8 mouse cellular contexts compared by ENCODE assay signal in genomic region chr10:21923495-21923952, GRCm38 (mm10). TPM values are rescaled to one million over a fixed set of nuclear protein-coding genes. Genes with fewer than 3 reads are reported as not detected.
A peak's percentile ranks its signal among the peaks of the same experiment; 100 is the strongest.
DNase-seq lines count a peak whose midpoint lies in the region; ATAC-seq and TF ChIP-seq lines count a peak whose summit lies in the region.

No protein-coding gene starts in this region.

- WGBS in lung, embryonic 16.5 days = 5% methylated on average over 9 of the region's 9 CpGs
- 42% methylated on average over 9 of the region's 9 CpGs for WGBS in lung, adult 2 months
- WGBS in embryonic facial prominence, embryonic 14.5 days = 5% methylated on average over 9 of the region's 9 CpGs
- WGBS in heart, adult 2 months = 34% methylated on average over 9 of the region's 9 CpGs

- H3K4me1 ChIP-seq in lung, embryonic 16.5 days (replicated peaks; ENCODE audit: control insufficient read depth, insufficient read depth, low read length) = peaks cover 12% of the 10 kb centered on the region
- no peaks in the 10 kb centered on the region for H3K4me1 ChIP-seq in lung, adult 2 months (ENCODE audit: control insufficient read depth, insufficient read depth, low read length)
- H3K4me1 ChIP-seq in embryonic facial prominence, embryonic 14.5 days (ENCODE audit: control insufficient read depth, insufficient read depth, low read length) = peaks cover 31% of the 10 kb centered on the region
- peaks cover 9% of the 10 kb centered on the region for H3K4me1 ChIP-seq in heart, adult 2 months (ENCODE audit: control insufficient read depth, insufficient read depth, low read length)

- H3K27ac ChIP-seq in lung, embryonic 16.5 days (ENCODE audit: low read length) = peak overlapping the region; percentile 37; the same call in 1 of the 2 replicates
- peak overlapping the region; percentile 85 for H3K27ac ChIP-seq in embryonic facial prominence, embryonic 14.5 days (replicated peaks; ENCODE audit: low read depth, low read length)
- peak overlapping the region; percentile 54 for H3K27ac ChIP-seq in heart, adult 2 months

- no peaks in the 10 kb centered on the region for H3K36me3 ChIP-seq in lung, embryonic 16.5 days (ENCODE audit: control insufficient read depth, insufficient read depth, low read length)
- H3K36me3 ChIP-seq in embryonic facial prominence, embryonic 14.5 days (ENCODE audit: control insufficient read depth, insufficient read depth, low read length) = no peaks in the 10 kb centered on the region
- peaks cover 2% of the 10 kb centered on the region; the same call in 1 of the 2 replicates for H3K36me3 ChIP-seq in heart, adult 2 months (ENCODE audit: control insufficient read depth, insufficient read depth, low read length)

- no peaks in the 10 kb centered on the region for H3K27me3 ChIP-seq in lung, embryonic 16.5 days (ENCODE audit: control insufficient read depth, insufficient read depth, low read depth, low read length)
- H3K27me3 ChIP-seq in embryonic facial prominence, embryonic 14.5 days (replicated peaks; ENCODE audit: control insufficient read depth, insufficient read depth, low read length) = no peaks in the 10 kb centered on the region
- no peaks in the 10 kb centered on the region for H3K27me3 ChIP-seq in heart, adult 2 months (ENCODE audit: control insufficient read depth, insufficient read depth, low read length)

- TF ChIP-seq EP300 in heart, adult 2 months (IDR thresholded peaks at IDR 0.05; ENCODE audit: insufficient read depth, low read depth, low read length) = no peak

- peak; percentile 80 for ATAC-seq in lung, embryonic 16.5 days (ENCODE audit: low read depth)
- peak; percentile 87 for ATAC-seq in embryonic facial prominence, embryonic 14.5 days (ENCODE audit: low read depth)

- H3K79me2 ChIP-seq in heart, adult 2 months (replicated peaks; ENCODE audit: control insufficient read depth, insufficient read depth, low read length) = no peaks in the 10 kb centered on the region

- H3K4me2 ChIP-seq in lung, embryonic 16.5 days (ENCODE audit: low read depth, low read length) = peak overlapping the region; percentile 41
- peak overlapping the region; percentile 53 for H3K4me2 ChIP-seq in embryonic facial prominence, embryonic 14.5 days (ENCODE audit: low read depth, low read length)

- TF ChIP-seq POLR2A in lung, adult 2 months (IDR thresholded peaks at IDR 0.05; ENCODE audit: borderline replicate concordance, extremely low read depth, low read depth, low read length) = no peak
- peak; percentile 28; the same call in 1 of the 2 replicates for TF ChIP-seq POLR2A in heart, adult 2 months (IDR thresholded peaks at IDR 0.05; ENCODE audit: insufficient read depth, low read depth, low read length)

- intact Hi-C loops in heart, adult 2 months (cut with DNase I) = no loop called here
- intact Hi-C loops in left cerebral cortex, postnatal 14 days (cut with DNase I) = loop anchor here (5.0 kb wide), 1 partner anchor 69 kb away; no protein-coding TSS in a partner anchor

- no peaks in the 10 kb centered on the region for H3K9me3 ChIP-seq in lung, embryonic 16.5 days (ENCODE audit: control insufficient read depth, low read length)
- H3K9me3 ChIP-seq in embryonic facial prominence, embryonic 14.5 days (ENCODE audit: control insufficient read depth, low read length) = no peaks in the 10 kb centered on the region

- no peak overlapping the region for H3K4me3 ChIP-seq in lung, embryonic 16.5 days (ENCODE audit: low read length)
- no peak overlapping the region for H3K4me3 ChIP-seq in lung, adult 2 months (replicated peaks; ENCODE audit: extremely low read depth, low read depth, low read length)
- H3K4me3 ChIP-seq in embryonic facial prominence, embryonic 14.5 days (ENCODE audit: low read depth, low read length) = peak overlapping the region; percentile 20
- no peak overlapping the region for H3K4me3 ChIP-seq in heart, adult 2 months

- no peak for TF ChIP-seq CTCF in lung, adult 2 months (IDR thresholded peaks at IDR 0.05; ENCODE audit: insufficient read depth, low read length)
- no peak for TF ChIP-seq CTCF in heart, adult 2 months (IDR thresholded peaks at IDR 0.05)

- H3K9ac ChIP-seq in lung, embryonic 16.5 days (ENCODE audit: low read length) = no peak overlapping the region
- peak overlapping the region; percentile 49 for H3K9ac ChIP-seq in embryonic facial prominence, embryonic 14.5 days (ENCODE audit: low read depth, low read length)
- H3K9ac ChIP-seq in heart, adult 2 months (ENCODE audit: low read depth, low read length) = no peak overlapping the region

- DNase-seq in lung, adult 2 months = no peak
- DNase-seq in embryonic facial prominence, embryonic 14.5 days (ENCODE audit: low spot score) = peak; percentile 88
- DNase-seq in heart, adult 2 months = peak; percentile 69 to 73
- DNase-seq in kidney, adult 11 months = peak; percentile 8
- DNase-seq in left cerebral cortex, postnatal 14 days (ENCODE audit: low spot score in 2 of 2) = peak; percentile 53 to 63
- peak; percentile 41 for DNase-seq in ovary, postnatal 14 days (ENCODE audit: low spot score)
- no peak for DNase-seq in thymus, postnatal 10 days (ENCODE audit: low spot score in 2 of 2)

RNA-seq across cellular contexts. Expression of gene Sgk1, which starts 41.5 kb away (rescaled TPM):
- 56.6 and 71.0 TPM in 2 replicates for polyA plus RNA-seq in lung, embryonic 16.5 days (2015; fragmentation: Nextera tagmentation; extraction: Ambion mirVana)
- polyA plus RNA-seq in lung, adult 2 months (2012; rRNA removed) = 51.7 and 80.5 TPM in 2 replicates
- 31.5 and 33.8 TPM in 2 replicates for polyA plus RNA-seq in embryonic facial prominence, embryonic 14.5 days (2014; fragmentation: Nextera tagmentation; extraction: Ambion mirVana)
- total RNA-seq in heart, adult 2 months (2021) = 10 to 100 TPM; 64.7 to 89.1 TPM
- polyA plus RNA-seq in heart, adult 2 months (2012; rRNA removed) = 31.9 and 43.5 TPM in 2 replicates
- 10 to 100 TPM; 73.2 to 94.7 TPM for total RNA-seq in left cerebral cortex, postnatal 14 days (2021)

Comparison
In these comparisons a context has a peak if more than half of its experiments do, and no peak if none do; other contexts are left out.
1. DNase-seq: peak in embryonic facial prominence, embryonic 14.5 days (single experiment), heart, adult 2 months (2 of 2), kidney, adult 11 months (single experiment), left cerebral cortex, postnatal 14 days (2 of 2) and ovary, postnatal 14 days (single experiment); none in lung, adult 2 months (single experiment) and thymus, postnatal 10 days (0 of 2).
2. Peak in every context shown above with its lines, with median percentiles within 50 percentile points of each other: H3K27ac ChIP-seq.